Mouse (Mus musculus) olfactory bulb, adult 2 months (tissue): ENCODE measurements around the gene Sprn. TPM values are rescaled to one million over a fixed set of nuclear protein-coding genes. Genes with fewer than 3 reads are reported as not detected.

Experiments used
- H3K27ac ChIP-seq: fragments of 200-500 bp; 2 replicates; pipeline ENCODE4 v1.5.1; 2012; ENCODE audit warnings: low read depth, low read length; ENCODE audit not compliant: insufficient read depth
- H3K4me1 ChIP-seq: fragments of 200-500 bp; 2 replicates; pipeline ENCODE4 v1.6.1; 2012; ENCODE audit warnings: low read length; ENCODE audit not compliant: control insufficient read depth, insufficient read depth
- H3K4me3 ChIP-seq: fragments of 200-500 bp; 2 replicates; pipeline ENCODE4 v1.5.1; 2012; ENCODE audit warnings: mild to moderate bottlenecking, low read depth, low read length, moderate library complexity; ENCODE audit not compliant: insufficient read depth
- CTCF ChIP-seq: fragments of 200-500 bp; IDR thresholded peaks from 2 replicates; pipeline ENCODE4 v1.5.1; 2012; ENCODE audit warnings: low read depth, mild to moderate bottlenecking, low read length, moderate library complexity; ENCODE audit not compliant: insufficient read depth
- POLR2A ChIP-seq: fragments of 200-500 bp; IDR thresholded peaks from 2 replicates; pipeline ENCODE4 v1.6.1; 2012; ENCODE audit warnings: mild to moderate bottlenecking, low read depth, low read length, moderate library complexity; ENCODE audit not compliant: insufficient read depth
- WGBS: fragments of 180-500 bp; shearing (Covaris S2); methylation state at CpG from one replicate; pipeline ENCODE4 v1.1.7; 2018; 5-methylcytosine and 5-hydroxymethylcytosine counted together
- polyA plus RNA-seq: library from polyadenylated mRNA; stranded (reverse); fragments of >200 nt; gene quantifications from 2 replicates; pipeline ENCODE4 v1.2.4, GENCODE M21; 2012; ENCODE audit warnings: low replicate concordance; ENCODE audit not compliant: missing spikeins, insufficient read depth, insufficient read length

Gene Sprn
- polyA plus RNA-seq, 1 experiment = not detected

- WGBS = 83% methylated on average over 7 of the region's 7 CpGs
- H3K27ac ChIP-seq = no peak overlapping the region
- TF ChIP-seq POLR2A (no peak), CTCF (no peak)
- no peaks in the 10 kb centered on the region for H3K4me1 ChIP-seq
- H3K4me3 ChIP-seq = no peak overlapping the region
These were observed 33.2 kb upstream of the Sprn start for GRCm38 (mm10) chr7:140187721-140188390.

- H3K4me3 ChIP-seq = no peak overlapping the region
- WGBS = 49% methylated on average over 18 of the region's 18 CpGs
- H3K27ac ChIP-seq = no peak overlapping the region
- TF ChIP-seq CTCF (no peak), POLR2A (no peak)
- H3K4me1 ChIP-seq = no peaks in the 10 kb centered on the region
These were observed 32.3 kb upstream of the Sprn start for GRCm38 (mm10) chr7:140186646-140187620.

GRCm38 (mm10) chr7:140184206-140184605 is 29.5 kb upstream of the Sprn start:
- no peak for TF ChIP-seq CTCF
- no peak for TF ChIP-seq POLR2A
- H3K4me3 ChIP-seq = no peak overlapping the region
- no peak overlapping the region for H3K27ac ChIP-seq
- H3K4me1 ChIP-seq = no peaks in the 10 kb centered on the region
- WGBS = 88% methylated on average over 4 of the region's 4 CpGs

GRCm38 (mm10) chr7:140180692-140181091 is 26.0 kb upstream of the Sprn start:
- H3K4me3 ChIP-seq = no peak overlapping the region
- WGBS = 87% methylated on average over 2 of the region's 2 CpGs
- H3K27ac ChIP-seq = no peak overlapping the region
- TF ChIP-seq CTCF = no peak
- no peak for TF ChIP-seq POLR2A
- H3K4me1 ChIP-seq = no peaks in the 10 kb centered on the region

DNA sequence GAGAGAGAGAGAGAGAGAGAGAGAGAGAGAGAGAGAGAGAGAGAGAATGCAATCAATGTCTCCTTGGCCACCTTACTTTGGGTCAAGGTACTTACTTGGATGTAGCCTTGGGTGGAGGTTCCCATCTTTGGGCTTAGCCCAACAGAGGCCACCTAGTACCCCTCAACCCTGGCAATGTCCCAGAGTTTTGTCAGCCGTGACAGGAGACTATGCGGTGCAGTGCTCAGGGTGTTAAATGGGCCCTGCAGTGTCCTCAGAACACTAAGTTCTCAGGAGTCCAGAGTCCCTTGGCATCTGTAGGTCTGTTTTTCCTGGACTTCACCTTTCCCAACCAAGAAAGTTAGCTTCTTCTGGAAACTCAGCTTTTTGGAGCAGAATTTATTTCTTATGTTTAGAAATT is 24.5 kb upstream of the Sprn start:
- Histone ChIP-seq H3K27ac (no peak overlapping the region), H3K4me3 (no peak overlapping the region), H3K4me1 (no peaks in the 10 kb centered on the region)
- WGBS = 77% methylated on average over 2 of the region's 2 CpGs
- TF ChIP-seq CTCF (no peak), POLR2A (no peak)

- WGBS = 55% methylated on average over 1 of the region's 1 CpGs
- TF ChIP-seq CTCF (no peak), POLR2A (no peak)
- Histone ChIP-seq H3K4me1 (no peaks in the 10 kb centered on the region), H3K27ac (no peak within 1 kb of the TSS), H3K4me3 (no peak within 1 kb of the TSS)
These were observed 18.3 kb upstream of the Sprn start, which contains the start of gene Olfr523 for GRCm38 (mm10) chr7:140172936-140173335. Olfr523 (plus strand) TSS chr7:140173217.

DNA sequence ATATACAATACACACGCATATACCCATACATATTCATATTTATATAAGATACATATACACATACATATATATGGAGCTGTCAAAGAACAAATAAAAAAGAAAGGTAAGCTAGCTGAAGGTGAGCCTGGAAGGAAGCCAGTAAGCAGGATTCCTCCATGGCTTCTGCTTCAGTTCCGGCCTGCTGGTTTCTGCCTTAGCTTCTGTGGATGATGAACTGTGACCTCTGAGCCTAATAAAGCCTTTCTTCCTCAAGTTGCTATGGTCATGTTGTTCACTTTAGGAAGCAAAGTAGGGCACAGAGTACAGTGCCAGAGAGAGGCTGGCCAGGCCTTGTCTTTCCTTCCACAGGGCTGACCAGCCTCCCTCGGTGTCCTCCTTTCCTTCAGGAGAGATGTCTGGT is 16.2 kb upstream of the Sprn start:
- no peak overlapping the region for H3K4me3 ChIP-seq
- no peak for TF ChIP-seq POLR2A
- no peak for TF ChIP-seq CTCF
- no peak overlapping the region for H3K27ac ChIP-seq
- WGBS = 93% methylated on average over 3 of the region's 3 CpGs
- H3K4me1 ChIP-seq = no peaks in the 10 kb centered on the region

DNA sequence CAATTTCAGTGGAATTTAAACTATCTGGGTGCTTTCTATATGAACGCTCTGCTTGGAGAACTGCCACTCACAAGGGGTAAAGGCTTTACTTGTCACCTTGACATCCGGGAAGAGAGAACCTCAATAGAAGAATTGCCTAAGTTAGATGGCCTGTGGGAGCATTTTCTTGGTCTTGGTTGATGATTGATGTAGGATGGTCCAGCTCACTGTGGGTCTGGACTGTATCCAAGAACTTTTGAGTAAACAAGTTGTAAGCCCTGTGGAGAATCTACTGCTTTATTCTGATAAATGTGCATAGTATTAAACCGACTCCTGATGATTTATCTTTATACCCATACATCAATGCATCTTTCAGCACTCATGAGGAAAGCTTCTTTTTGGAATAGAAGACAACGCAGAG is 14.7 kb upstream of the Sprn start:
- WGBS = 89% methylated on average over 4 of the region's 4 CpGs
- TF ChIP-seq CTCF (no peak), POLR2A (no peak)
- no peak overlapping the region for H3K4me3 ChIP-seq
- no peaks in the 10 kb centered on the region for H3K4me1 ChIP-seq
- H3K27ac ChIP-seq = no peak overlapping the region

DNA sequence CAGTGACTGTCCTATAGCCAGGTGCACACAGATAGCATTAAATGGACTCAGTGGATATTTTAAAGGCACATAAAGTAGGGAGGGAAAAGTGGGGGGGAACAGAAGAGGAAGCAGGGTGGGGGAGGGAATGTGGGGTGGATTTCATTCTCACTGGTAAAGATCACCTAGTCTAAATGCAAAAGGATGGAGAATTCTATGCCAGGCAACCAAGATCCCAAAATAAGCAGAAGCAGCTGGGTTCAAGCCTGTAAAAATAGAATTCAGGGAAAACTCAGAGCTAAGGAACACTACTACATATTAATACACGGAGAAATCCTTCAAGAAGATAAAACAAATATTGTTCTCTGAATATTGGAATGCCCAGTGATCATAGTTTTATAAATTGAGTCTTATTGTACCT is 13.3 kb upstream of the Sprn start:
- no peaks in the 10 kb centered on the region for H3K4me1 ChIP-seq
- H3K4me3 ChIP-seq = no peak overlapping the region
- WGBS = 40% methylated on average over 1 of the region's 1 CpGs
- TF ChIP-seq POLR2A = no peak
- TF ChIP-seq CTCF = no peak
- no peak overlapping the region for H3K27ac ChIP-seq
